Mouse (Mus musculus) lung, adult 2 months (tissue): ENCODE data around the gene Ctdsp1.

Source experiments
- CTCF ChIP-seq: fragments of 200-500 bp; IDR thresholded peaks from 2 replicates; pipeline ENCODE4 v1.5.1; 2011; ENCODE audit warnings: mild to moderate bottlenecking, low read length, control low read depth; ENCODE audit not compliant: insufficient read depth
- POLR2A ChIP-seq: fragments of 200-500 bp; IDR thresholded peaks from 2 replicates; pipeline ENCODE4 v1.6.1; 2011; ENCODE audit warnings: low read depth, mild to moderate bottlenecking, control low read depth, low read length, borderline replicate concordance; ENCODE audit errors: extremely low read depth

DNA sequence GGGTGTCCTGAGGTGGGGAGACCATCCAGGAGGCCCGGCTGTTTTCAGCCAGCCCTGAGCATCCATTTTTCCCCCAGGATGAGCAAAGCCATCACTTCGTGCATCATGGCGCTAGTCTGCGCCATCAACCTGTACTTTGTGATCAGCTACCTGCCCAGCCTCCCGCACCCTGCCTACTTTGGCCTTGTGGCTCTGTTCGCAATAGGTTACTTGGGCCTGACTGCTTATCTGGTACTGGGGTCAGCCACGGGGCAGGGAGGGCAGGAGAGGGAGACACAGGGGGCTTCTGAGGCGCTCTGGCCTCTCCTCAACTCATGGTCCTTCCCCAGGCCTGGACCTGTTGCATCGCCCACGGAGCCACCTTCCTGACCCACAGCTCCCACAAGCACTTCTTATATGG lies 6.2 kb upstream of the Ctdsp1 start:
- TF ChIP-seq POLR2A, result no peak
- TF ChIP-seq CTCF, result no peak
